Mouse (Mus musculus) liver, embryonic 13.5 days (tissue): Measurements from ENCODE around the gene Dohh. TPM values are rescaled to one million over a fixed set of nuclear protein-coding genes. Genes with fewer than 3 reads are reported as not detected.

Experiments
- ATAC-seq: fragments of 200-750 bp; cut with Nextera tagmentation; 2 replicates; pipeline ENCODE4 v1.8.0; 2017; ENCODE audit warnings: low read depth, mild to moderate bottlenecking, moderate number of reproducible peaks, moderate library complexity
- DNase-seq: peaks from one replicate; pipeline ENCODE4 v3.0.0; 2022
- H3K27ac ChIP-seq: fragments of 300-500 bp; sonication (generic); 2 replicates; pipeline ENCODE4 v1.5.1; 2015; ENCODE audit warnings: moderate library complexity, mild to moderate bottlenecking, inconsistent platforms
- H3K27me3 ChIP-seq: fragments of 300-500 bp; sonication (generic); 2 replicates; pipeline ENCODE4 v1.6.1; 2015; ENCODE audit warnings: mild to moderate bottlenecking, inconsistent platforms
- H3K36me3 ChIP-seq: fragments of 300-500 bp; sonication (generic); 2 replicates; pipeline ENCODE4 v1.6.1; 2015; ENCODE audit warnings: mild to moderate bottlenecking, inconsistent platforms
- H3K4me1 ChIP-seq: fragments of 300-500 bp; sonication (generic); replicated peaks from 2 replicates; pipeline ENCODE4 v1.6.1; 2015; ENCODE audit warnings: inconsistent platforms
- H3K4me2 ChIP-seq: fragments of 300-500 bp; sonication (generic); 2 replicates; pipeline ENCODE4 v1.6.1; 2015; ENCODE audit warnings: inconsistent platforms, mild to moderate bottlenecking, moderate library complexity
- H3K4me3 ChIP-seq: fragments of 300-500 bp; sonication (generic); replicated peaks from 2 replicates; pipeline ENCODE4 v1.5.1; 2015; ENCODE audit warnings: mild to moderate bottlenecking, inconsistent platforms
- H3K9ac ChIP-seq: fragments of 300-500 bp; sonication (generic); 2 replicates; pipeline ENCODE4 v1.6.1; 2015; ENCODE audit warnings: mild to moderate bottlenecking, inconsistent platforms
- H3K9me3 ChIP-seq: fragments of 300-500 bp; sonication (generic); replicated peaks from 2 replicates; pipeline ENCODE4 v1.6.1; 2016; ENCODE audit warnings: inconsistent platforms
- WGBS: fragments of 180-500 bp; shearing (Covaris S2); methylation state at CpG from one replicate; pipeline ENCODE4 v1.1.7; 2015; ENCODE audit not compliant: insufficient replicate concordance; 5-methylcytosine and 5-hydroxymethylcytosine counted together
- polyA plus RNA-seq: library from polyadenylated mRNA; unstranded; fragments of >200 nt; fragmentation: Nextera tagmentation; extraction: Ambion mirVana; gene quantifications from 2 replicates; pipeline ENCODE4 v1.2.1, GENCODE M21; 2015

The Dohh gene
- polyA plus RNA-seq, 1 experiment from 2014 or later, result 68.7 TPM

DNA sequence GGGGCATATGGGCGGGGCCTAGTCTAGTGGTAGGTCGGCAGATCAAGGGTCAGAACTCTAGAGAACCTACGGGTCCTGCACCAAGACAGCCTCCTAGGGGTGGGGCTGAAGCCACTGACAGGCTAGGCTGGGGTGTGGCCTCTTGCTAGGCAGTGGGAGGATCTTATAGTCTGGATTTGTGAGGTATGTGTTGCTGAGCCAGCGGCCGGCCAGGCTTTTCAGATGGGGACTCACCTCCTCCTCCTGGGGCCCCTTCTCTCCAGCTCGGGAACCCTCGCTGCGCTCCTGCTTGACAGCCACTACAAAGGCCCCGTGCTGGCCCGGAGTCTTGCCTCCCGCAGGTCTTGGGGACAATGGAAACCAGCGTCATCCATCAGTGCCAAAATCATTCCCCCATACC is 35.1 kb upstream of the Dohh start:
- Histone ChIP-seq H3K27ac (peak overlapping the region; percentile 93), H3K27me3 (peaks cover 20% of the 10 kb centered on the region), H3K4me2 (peak overlapping the region; percentile 98), H3K9ac (peak overlapping the region; percentile 96), H3K9me3 (no peaks in the 10 kb centered on the region), H3K4me3 (peak overlapping the region; percentile 90), H3K36me3 (peaks cover 14% of the 10 kb centered on the region), H3K4me1 (peaks cover 68% of the 10 kb centered on the region)
- peak; percentile 45 for ATAC-seq
- 6% methylated on average over 12 of the region's 12 CpGs for WGBS
- DNase-seq, result peak; percentile 79

DNA sequence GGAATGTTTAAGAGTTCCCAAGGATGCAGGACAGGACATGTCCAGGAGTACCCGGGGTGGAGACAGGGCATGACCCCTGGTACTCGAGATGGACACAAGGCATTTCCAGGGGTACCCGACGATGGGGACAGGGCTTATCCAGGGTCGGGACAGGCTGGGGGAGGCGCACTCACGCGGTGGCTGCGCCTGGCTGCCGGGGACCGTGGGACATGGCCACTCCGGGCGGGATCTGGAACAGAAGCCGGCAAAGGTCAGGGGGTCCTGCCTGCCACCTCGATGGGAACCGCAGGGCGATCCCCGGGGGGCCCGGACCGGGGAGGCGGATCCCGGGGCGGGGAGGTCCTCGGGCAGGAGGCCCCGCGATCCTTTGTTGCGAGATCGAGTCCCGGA is 34.3 kb upstream of the Dohh start:
- WGBS, result under 1% methylated on average over 29 of the region's 29 CpGs
- peak overlapping the region; percentile 90 for H3K4me3 ChIP-seq
- H3K27ac ChIP-seq, result peak overlapping the region; percentile 93
- H3K9ac ChIP-seq, result peak overlapping the region; percentile 96
- peak overlapping the region; percentile 98 for H3K4me2 ChIP-seq
- DNase-seq, result no peak
- peak; percentile 1 for ATAC-seq
- peaks cover 14% of the 10 kb centered on the region for H3K36me3 ChIP-seq
- H3K9me3 ChIP-seq, result no peaks in the 10 kb centered on the region
- peaks cover 12% of the 10 kb centered on the region for H3K27me3 ChIP-seq
- H3K4me1 ChIP-seq, result peaks cover 76% of the 10 kb centered on the region

DNA sequence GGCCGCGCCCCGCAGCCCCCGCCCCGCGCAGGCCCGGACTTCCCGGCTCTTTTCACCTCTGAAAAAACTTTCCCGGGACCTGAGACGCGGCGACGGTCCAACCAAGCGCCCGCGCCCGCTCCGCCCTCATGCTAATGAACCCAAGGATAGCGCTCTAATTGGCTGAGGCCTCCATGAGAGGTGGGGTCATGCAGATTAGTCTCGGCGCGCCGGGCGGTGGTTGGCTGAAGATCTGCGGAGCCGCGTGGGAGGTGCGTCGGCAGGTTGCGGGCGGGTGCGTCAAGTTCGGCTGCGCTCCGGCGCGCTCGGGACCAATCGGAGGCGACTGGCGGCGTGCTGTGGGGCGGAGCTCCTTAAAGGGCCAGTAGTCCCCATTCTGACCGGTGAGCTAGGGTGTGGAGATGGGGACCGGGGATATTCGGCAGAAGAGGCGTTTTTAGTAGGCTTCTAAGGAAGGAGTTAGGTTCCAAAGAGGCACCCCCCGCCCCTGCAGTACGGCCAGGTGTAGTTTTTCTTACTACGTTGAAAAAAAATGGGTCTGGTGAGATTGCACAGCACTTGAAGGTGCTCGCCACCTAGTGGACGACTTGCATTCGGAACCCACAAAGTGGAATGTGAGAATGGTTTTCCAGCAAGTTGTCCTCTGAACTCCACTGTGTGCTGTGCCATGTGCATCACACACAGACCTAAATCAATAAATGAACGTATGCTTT is 33.7 kb upstream of the Dohh start, which contains the start of gene Hmg20b:
Gene Hmg20b (minus strand): TSS at position 130 of the 713 bp plus-strand sequence.
- DNase-seq (peak; percentile 99), ATAC-seq (peak; percentile 90)
- no peaks in the 10 kb centered on the region for H3K9me3 ChIP-seq
- peaks cover 14% of the 10 kb centered on the region for H3K36me3 ChIP-seq
- peak within 1 kb of the TSS; percentile 90 for H3K4me3 ChIP-seq
- H3K4me1 ChIP-seq, result peaks cover 82% of the 10 kb centered on the region
- H3K27ac ChIP-seq, result peak within 1 kb of the TSS; percentile 93
- H3K9ac ChIP-seq, result peak within 1 kb of the TSS; percentile 96
- WGBS, result under 1% methylated on average over 54 of the region's 54 CpGs
- peaks cover 7% of the 10 kb centered on the region for H3K27me3 ChIP-seq
- H3K4me2 ChIP-seq, result peak within 1 kb of the TSS; percentile 98

DNA sequence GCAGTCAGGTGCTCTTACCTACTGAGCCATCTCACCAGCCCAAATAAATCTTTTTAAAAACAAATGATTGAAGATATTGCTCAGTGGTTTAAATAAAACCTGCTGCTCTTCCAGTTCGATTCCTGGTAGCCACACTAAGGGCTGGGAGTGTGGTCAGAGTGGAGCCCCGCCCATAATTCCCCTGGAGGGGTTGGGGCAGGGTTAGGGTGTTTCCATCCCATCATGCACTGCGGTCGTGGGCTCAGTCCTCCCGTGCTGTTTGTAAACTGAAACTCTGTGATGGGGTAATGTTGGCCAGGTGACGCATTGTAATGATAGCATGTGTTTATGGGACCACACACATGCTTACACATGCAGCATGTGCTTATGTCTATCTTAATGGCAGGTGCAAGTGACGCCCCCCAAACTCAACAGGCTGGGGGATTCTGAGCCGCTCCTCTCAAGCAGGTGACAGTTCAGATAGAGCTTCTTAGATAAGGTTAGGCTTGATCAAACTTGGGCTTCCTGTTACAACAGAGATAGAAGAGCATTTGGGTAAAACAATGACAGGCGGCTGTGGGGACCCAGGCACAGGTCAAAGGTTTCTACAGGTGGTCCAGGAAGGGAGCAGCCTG is 32.4 kb upstream of the Dohh start:
- Histone ChIP-seq H3K36me3 (peaks cover 14% of the 10 kb centered on the region), H3K9ac (peak overlapping the region; percentile 60), H3K9me3 (no peaks in the 10 kb centered on the region), H3K4me3 (peak overlapping the region; percentile 59), H3K4me2 (peak overlapping the region; percentile 68), H3K27ac (peak overlapping the region; percentile 88), H3K27me3 (no peaks in the 10 kb centered on the region), H3K4me1 (peaks cover 86% of the 10 kb centered on the region)
- WGBS, result 6% methylated on average over 9 of the region's 9 CpGs
- peak; percentile 83 for DNase-seq
- ATAC-seq, result peak; percentile 23; the same call in 1 of the 2 replicates

DNA sequence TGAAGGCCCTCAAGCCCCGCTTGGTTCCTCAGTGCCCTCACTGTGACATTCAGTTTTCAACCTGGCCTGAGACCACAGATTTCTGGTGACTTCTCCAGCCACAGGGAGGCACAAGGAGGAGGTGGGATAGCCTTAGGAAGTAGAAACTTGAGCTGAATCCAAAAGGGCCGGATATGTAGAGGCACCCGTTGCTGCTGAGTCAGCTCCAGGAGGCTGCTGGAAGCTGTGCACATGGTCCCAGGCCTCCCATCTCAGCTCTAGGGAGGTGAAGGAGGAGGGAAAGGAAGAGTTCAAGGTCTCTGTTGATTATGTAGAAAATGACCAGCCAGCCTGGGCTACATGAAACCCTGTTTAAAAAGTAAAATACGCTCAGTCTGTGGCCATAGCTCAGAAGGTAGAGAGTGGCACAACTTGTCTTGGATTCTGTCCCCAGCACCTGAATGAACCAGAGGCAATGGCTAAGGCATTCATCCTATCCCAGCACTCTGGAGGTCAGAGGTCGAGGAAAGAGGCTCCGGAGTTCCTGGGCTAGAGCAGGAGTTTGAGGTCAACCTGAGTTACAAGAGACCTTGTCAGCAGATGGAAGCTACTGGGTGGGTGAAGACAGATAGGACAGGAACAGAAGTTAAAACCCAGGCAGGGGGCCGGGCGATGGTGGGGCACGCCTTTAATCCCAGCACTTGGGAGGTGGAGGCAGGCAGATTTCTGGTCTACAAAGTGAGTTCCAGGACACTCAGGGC is 29.3 kb upstream of the Dohh start:
- DNase-seq (no peak), ATAC-seq (no peak)
- peaks cover 77% of the 10 kb centered on the region for H3K4me1 ChIP-seq
- H3K27ac ChIP-seq, result no peak overlapping the region
- H3K4me3 ChIP-seq, result no peak overlapping the region
- peaks cover 3% of the 10 kb centered on the region; the same call in 1 of the 2 replicates for H3K36me3 ChIP-seq
- no peaks in the 10 kb centered on the region for H3K27me3 ChIP-seq
- H3K4me2 ChIP-seq, result no peak overlapping the region
- H3K9me3 ChIP-seq, result no peaks in the 10 kb centered on the region
- 63% methylated on average over 9 of the region's 9 CpGs for WGBS
- H3K9ac ChIP-seq, result 0 out of 2 replicates have a peak overlapping the region, but pooled peaks have one; percentile 11

DNA sequence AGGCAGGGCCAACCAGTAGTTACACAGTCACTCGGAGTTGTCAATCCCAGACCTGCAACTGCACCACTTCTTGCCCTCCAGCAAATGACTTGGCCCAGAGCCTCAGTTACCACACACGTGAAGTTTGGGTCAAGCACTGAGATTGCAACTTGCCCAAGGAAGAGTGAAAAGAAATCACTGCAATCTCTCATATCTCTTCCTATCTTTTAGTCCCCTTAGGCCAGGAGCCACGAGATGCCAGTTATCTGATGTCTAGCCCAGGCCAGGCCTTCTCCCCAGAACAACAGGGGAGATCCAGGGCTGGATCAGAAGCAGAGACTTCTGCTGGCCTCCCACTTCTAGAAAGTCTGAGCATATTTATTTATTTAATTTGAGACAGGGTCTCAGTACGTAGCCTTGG is 28.7 kb upstream of the Dohh start:
- 49% methylated on average over 4 of the region's 4 CpGs for WGBS
- ATAC-seq, result no peak
- DNase-seq, result no peak
- H3K27me3 ChIP-seq, result no peaks in the 10 kb centered on the region
- no peak overlapping the region for H3K4me2 ChIP-seq
- no peak overlapping the region for H3K4me3 ChIP-seq
- peaks cover 9% of the 10 kb centered on the region for H3K36me3 ChIP-seq
- peaks cover 83% of the 10 kb centered on the region for H3K4me1 ChIP-seq
- H3K27ac ChIP-seq, result peak overlapping the region; percentile 79; the same call in 1 of the 2 replicates
- no peak overlapping the region for H3K9ac ChIP-seq
- H3K9me3 ChIP-seq, result no peaks in the 10 kb centered on the region

DNA sequence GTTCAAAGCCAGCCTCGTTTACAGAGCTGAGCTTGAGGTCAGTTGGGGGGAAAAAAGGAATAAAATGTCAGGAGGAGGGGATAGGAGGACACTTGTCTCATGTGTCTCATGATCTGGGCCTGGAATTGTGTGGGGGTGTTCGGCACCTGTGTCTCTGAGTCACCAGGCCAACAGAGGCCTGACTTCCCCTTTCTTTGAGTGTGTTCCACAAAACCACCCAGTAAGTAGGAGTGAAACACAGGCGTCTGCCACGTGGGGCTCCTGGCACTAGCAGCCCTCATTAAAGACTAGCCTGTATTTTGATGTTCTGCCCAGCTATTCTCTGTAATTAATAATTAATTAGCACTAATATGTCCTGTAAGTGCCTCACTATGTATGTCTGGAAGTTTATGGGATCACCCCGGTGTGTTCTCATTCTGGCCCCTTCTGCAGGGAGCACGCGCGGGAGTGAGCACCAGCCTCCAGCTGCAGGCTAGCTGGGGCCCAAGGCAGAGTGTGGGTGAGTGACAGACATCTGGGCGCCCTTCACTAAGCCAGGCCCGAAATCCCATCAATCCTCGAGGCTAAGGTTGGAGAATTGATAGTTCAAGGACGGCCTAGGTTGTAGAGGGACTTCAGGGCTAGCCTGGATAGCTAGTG is 27.8 kb upstream of the Dohh start:
- no peak for ATAC-seq
- Histone ChIP-seq H3K36me3 (peaks cover 19% of the 10 kb centered on the region), H3K9me3 (no peaks in the 10 kb centered on the region), H3K27me3 (no peaks in the 10 kb centered on the region), H3K9ac (peak overlapping the region; percentile 66), H3K4me1 (peaks cover 85% of the 10 kb centered on the region), H3K4me2 (peak overlapping the region; percentile 95), H3K27ac (peak overlapping the region; percentile 79), H3K4me3 (peak overlapping the region; percentile 87)
- DNase-seq, result no peak
- 25% methylated on average over 12 of the region's 12 CpGs for WGBS

DNA sequence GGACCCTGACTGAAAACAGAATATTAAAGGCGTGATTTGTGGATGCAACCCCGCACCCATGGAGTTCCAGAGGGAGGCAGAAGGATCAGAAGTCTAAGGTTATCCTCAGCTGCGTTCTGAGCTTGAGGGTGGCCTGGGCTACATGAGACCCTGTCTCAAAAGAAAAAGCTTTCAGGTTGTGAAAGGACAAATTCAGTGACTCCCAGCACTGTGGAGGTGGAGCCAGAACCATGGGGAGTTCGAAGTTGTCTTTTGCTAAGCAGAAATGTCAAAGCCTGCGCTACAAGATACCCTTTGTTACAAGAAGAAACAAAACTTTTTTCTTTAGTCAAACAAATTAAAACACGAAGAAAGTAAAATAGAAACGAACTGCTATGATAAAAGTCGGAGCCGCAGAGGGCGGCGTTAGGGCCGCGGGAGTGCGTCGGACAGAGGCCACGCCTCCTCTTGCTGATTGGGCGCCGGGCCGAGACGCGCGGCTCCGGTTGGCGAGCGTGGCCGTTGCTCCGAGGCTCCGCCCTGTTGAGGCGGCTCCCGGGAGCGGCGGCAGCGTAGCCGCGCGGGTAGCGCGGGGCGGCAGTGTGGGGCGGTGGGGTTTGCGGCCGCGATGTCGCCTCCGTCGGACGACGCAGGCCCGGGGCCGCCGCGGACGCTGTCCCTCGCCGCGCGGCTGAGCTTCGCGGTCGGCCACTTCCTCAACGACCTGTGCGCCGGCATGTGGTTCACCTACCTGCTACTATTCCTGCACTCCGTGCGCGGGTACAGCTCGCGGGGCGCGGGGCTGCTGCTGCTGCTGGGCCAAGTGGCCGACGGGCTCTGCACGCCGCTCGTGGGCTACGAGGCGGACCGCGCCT is 27.0 kb upstream of the Dohh start, which contains the start of gene Mfsd12:
Gene Mfsd12 (plus strand): TSS at position 501 of the 854 bp plus-strand sequence.
- no peaks in the 10 kb centered on the region for H3K9me3 ChIP-seq
- peak within 1 kb of the TSS; percentile 87 for H3K4me3 ChIP-seq
- H3K4me1 ChIP-seq, result peaks cover 85% of the 10 kb centered on the region
- no peaks in the 10 kb centered on the region for H3K27me3 ChIP-seq
- WGBS, result 2% methylated on average over 79 of the region's 79 CpGs
- H3K27ac ChIP-seq, result peak within 1 kb of the TSS; percentile 98
- ATAC-seq (peak; percentile 82), DNase-seq (peak; percentile 90)
- H3K4me2 ChIP-seq, result peak within 1 kb of the TSS; percentile 95
- H3K36me3 ChIP-seq, result peaks cover 26% of the 10 kb centered on the region
- peak within 1 kb of the TSS; percentile 99 for H3K9ac ChIP-seq

DNA sequence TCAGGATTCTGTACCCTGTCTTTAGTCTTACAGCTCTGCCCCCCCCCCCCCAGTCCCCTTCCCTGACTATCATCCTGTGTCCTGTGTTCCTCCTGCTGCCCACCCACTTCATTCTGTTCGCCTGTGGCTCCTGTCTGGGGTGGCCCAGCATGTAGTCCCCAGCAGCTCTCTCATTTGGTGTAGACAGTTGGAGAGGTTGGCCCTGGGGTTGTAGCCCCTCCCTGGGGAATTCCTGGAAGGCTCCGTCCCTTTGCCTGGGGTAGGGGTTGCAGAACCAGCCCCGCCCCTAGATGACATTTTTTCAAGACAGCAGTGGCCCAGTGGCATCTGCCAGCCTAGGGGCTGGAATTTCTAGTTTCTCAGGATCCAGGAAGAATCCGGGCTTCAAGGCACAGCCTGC is 26.0 kb upstream of the Dohh start:
- Histone ChIP-seq H3K9ac (peak overlapping the region; percentile 99), H3K9me3 (no peaks in the 10 kb centered on the region), H3K4me1 (peaks cover 87% of the 10 kb centered on the region), H3K27me3 (no peaks in the 10 kb centered on the region), H3K4me3 (peak overlapping the region; percentile 87), H3K27ac (peak overlapping the region; percentile 98), H3K36me3 (peaks cover 31% of the 10 kb centered on the region), H3K4me2 (peak overlapping the region; percentile 95)
- DNase-seq (no peak), ATAC-seq (no peak)
- 18% methylated on average over 4 of the region's 4 CpGs for whole genome bisulfite sequencing

DNA sequence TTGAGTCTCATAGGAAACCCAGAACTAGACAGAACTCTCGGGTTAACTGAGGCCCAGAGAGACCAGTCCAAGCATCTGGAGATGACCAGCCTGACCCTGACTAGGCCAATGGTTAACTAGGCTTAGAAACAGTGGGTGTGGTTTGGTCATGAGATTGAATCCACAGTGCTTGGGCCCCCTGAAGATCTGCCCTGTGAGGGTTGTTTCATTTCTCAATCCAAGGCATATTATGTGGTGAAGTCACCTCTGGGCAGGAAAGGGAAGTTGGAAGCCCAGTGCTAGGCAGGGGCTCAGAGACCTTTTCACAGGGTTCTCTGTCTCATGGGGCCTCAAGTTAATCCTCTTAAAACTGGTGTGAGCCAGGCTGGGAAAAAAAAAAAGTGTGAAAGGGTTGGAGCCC is 25.4 kb upstream of the Dohh start:
- ATAC-seq (no peak), DNase-seq (no peak)
- WGBS, result 53% methylated on average over 1 of the region's 1 CpGs
- Histone ChIP-seq H3K27me3 (no peaks in the 10 kb centered on the region), H3K4me2 (peak overlapping the region; percentile 95), H3K4me1 (peaks cover 89% of the 10 kb centered on the region), H3K27ac (peak overlapping the region; percentile 98), H3K9me3 (no peaks in the 10 kb centered on the region), H3K4me3 (peak overlapping the region; percentile 87), H3K9ac (peak overlapping the region; percentile 99), H3K36me3 (peaks cover 38% of the 10 kb centered on the region)
